Mouse (Mus musculus) frontal cortex, postnatal 25 days (tissue): ENCODE data around the gene Tsacc.
"Not testable (repeated sequence)": the region's sequence is repeated elsewhere in the genome, so short reads cannot be mapped to it uniquely, and the experiment has no call there.

Source experiments
- DNase-seq, 2 experiments: peaks; one replicate each; pipeline ENCODE4 v3.0.0; 2022; ENCODE audit warnings: low spot score in 2 of 2

Gene Tsacc

DNA sequence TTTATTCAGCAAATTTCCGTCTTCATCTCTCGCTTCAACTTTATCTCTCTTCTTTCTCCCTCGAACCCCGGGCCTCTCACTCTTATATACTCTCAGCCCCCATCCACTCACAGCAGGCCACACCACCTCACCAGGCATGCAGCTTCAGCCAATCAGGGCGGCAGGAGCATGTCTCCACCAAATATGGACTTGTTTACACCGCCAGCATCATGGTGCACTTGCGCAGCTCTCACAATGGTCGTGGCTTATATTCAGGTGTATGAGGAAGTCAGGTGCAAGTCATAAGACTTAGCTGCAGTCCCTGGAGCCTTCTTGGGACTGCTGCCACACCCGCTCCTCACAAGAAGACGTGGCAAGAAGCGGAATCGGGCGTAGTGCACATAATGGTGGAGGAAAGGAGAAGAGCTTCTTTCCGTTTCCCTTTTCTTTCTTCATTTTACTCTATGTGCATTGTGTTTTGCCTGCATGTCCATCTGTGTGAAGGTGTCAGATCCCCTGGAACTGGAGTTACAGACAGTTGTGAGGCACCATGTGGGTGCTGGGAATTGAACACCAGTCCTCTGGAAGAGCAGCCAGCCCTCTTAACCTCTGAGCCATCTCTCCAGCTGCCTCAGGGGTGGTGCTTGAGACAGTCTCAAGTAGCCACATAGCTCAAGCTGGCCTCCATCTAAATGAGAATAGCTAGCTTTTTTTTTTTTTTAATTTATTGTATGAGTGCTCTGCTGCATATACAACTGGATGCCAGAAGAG, 11.8 kb downstream of the Tsacc start:
- not testable (repeated sequence) for DNase-seq

DNA sequence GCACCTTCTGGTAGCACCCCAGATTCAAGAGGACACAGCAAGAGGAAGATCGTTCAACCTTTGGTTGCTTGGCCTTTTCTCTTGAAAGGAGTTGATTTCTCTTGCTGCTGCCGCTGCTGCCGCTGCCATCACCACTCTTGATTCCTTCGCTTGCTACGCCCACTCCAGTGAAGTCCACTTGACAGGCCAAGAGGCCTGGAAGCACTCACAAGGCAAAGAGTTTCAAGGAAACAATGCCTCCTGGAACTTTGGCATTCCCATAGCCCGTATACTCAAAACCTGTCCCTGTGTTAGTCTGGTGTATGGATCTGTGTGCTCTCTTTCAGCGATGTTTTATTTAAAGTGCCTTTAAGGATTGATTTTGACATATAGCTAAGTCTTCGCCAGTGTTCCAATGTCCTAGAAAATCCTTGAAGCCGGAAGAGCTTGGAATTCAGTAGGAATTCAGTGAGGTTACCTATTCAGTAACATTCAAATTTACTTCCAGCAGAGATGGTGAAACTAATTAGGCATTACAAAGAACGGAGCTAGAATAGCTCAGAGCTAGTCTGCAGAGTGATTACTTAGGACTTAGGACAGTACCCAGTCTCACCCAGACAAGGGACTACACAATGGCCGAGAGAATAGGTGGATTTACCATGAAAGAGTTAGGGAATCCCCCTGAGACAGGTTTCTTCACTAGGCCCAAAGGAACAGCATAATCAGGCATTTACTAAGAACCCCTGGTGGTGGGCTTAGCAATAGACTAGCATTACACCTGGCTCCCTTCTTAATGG, 15.5 kb downstream of the Tsacc start:
- DNase-seq: not testable (repeated sequence)

DNA sequence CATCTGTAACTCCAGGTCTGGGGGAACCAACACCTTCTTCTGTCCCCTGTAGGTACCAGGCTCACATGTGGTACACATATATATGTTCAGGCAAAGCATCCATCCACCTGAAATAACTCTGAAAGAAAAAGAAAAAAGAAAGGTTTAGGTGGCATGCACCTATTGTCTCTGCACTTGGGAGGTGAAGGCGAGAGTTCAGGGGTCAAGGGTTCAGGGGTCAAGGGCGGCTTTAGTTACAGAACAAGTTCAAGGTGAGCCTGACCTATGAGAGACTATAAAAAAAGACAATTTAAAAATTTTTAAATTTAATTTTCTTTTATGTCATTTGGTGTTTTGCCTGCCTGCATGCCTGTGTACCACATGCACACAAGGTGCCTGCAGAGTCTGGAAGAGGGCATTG, 16.8 kb downstream of the Tsacc start:
- no peak for DNase-seq

DNA sequence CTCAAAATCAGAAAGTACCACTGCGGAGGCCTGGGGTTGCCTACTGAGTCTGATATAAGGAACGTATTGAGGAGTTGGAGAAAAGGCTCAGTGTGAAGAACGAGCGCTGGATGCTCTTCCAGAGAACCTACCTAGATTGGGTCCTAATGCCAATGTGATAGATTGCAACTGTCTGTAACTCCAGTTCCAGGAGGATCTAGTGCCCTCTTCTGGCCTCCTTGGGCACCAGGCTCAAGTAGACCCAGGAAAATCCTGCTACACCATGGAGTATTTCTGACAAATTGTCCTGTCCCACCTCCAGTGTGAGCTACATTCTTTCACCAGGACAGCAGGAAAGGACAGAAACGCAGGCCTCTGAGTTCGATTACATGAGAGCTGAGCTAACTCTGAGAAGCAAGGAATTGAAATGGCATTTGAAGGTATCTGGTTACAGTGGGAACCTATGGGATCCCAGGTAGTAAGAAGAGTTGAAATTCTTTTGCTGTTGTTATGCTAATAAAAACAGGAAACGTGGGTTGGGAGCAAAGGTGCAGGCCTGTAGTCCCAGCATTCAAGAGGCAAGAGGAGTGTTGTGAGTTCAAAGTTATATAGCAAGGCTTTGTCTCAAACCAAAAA, 20.2 kb downstream of the Tsacc start:
- no peak for DNase-seq

DNA sequence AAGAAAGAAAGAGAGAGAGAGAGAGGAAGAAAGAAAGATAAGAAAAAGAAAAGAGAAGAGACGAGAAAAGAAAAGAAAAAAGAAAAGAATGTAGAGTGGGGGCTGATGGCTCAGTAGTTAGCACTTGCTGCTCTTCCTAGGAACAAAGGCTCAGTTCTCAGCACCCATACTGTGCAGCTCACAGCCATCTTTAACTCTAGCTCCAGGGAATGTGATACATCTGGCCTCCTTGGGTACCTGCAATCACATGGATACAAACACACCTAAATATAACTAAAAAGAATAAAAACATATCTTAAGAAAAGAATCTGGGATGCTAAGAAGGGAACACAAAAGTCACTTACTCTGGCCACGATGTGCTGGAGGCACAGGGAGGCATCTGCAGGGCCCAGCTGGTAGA, 20.7 kb downstream of the Tsacc start:
- DNase-seq: no peak

DNA sequence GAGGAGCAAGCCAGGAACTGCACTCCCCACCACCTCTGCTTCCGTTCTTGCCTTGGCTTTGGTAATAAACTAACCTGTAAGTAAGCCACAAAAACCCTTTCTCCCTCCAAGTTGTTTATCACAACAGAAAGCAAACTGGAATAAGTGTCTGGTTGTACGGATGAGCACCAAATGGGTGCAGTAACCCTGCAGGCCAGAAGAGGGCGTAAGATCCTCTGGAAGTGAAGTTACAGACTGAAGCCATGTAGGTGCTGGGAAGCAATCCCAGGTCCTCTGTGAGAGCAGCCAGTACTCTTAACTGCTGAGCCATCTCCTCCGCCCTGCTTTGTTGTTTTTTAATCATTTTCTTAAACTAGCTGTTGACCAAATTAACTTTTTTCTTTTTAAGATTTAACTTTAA, 22.8 kb downstream of the Tsacc start:
- DNase-seq: no peak

DNA sequence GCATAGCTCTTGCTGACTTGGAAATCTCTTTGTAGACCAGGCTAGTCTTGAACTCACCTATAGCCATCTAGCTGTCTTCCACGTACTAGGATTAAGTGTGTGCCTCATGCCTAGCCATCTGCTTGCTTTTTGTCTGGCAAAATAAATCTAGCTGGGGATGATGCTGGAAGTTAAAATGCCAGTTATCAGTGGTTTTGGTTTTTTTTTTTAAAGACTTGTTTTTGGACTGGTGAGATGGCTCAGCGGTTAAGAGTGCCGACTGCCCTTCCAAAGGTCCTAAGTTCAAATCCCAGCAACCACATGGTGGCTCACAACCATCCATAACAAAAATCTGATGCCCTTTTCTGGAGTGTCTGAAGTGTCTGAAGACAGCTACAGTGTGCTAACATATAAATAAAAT, 24.9 kb downstream of the Tsacc start:
- no peak for DNase-seq

DNA sequence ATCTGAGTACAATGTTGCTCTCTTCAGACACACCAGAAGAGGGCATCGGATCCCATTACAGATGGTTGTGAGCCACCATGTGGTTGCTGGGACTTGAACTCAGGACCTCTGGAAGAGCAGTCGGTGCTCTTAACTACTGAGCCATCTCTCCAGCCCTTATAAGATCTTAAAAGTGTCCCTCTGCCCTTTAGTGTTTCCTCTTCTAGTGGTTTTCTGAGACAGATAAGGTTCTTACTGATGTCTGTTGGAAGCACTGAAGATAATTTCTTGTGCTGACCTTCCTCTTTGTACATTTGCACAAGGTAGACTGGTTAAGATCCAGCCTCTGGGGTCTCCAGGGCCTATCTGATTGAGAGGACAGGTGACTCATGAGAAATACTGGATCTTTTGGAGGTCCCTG, 25.5 kb downstream of the Tsacc start:
- not testable (repeated sequence) for DNase-seq

DNA sequence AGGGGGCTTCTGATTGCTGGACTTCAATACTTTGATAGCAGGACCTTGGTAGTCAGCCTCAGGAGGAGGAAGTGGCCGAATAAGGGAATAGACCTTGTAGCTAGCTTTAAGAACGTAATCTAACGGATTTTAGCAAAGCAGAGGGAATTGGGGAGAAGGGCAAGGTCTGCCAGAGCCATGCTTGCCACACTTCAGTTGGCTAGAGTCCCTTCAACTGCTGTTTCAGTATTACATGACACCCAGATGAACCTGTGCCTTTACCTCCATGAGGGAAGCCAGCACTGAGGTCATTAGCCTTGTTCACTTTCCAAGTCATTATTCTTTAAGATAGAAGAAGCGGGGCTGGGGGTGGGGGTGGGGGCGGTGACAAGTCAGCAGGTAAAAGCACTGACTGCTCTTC, 27.8 kb downstream of the Tsacc start:
- DNase-seq: no peak

DNA sequence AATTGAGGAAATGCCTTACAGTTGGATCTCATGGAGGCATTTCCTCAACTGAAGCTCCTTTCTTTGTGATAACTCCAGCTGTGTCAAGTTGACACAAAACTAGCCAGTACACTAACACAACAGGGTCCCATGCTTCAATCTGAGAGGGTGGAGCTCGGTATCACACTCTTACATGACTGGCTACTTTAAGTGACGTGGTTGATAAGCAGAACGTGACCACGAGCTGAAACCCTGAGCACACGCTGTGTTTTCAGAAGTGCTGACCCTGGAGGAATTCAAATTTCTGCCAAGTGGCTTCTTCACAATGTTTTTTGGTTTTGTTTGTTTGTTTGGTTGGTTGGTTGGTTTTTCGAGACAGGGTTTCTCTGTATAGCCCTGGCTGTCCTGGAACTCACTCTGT, 28.8 kb downstream of the Tsacc start:
- not testable (repeated sequence) for DNase-seq

DNA sequence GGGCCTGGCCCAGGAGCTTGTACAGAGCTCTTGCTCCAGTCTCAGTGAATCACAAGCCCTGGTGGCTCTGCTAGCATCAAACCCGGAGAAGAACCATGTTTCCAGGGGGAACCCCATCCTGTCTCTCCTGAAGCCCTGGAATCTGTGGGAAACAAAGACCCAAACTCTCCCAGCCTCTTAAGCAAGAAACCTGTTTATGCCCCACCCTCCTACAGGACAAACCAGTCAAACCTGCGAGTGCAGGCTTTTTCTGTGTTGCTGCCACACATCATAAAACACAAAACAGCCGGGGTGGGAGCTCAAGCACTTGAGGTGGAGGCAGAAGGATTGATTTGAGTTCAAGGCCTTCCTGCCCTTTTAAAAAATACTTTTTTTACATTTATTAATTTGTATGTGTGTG, 34.5 kb downstream of the Tsacc start:
- no peak for DNase-seq

DNA sequence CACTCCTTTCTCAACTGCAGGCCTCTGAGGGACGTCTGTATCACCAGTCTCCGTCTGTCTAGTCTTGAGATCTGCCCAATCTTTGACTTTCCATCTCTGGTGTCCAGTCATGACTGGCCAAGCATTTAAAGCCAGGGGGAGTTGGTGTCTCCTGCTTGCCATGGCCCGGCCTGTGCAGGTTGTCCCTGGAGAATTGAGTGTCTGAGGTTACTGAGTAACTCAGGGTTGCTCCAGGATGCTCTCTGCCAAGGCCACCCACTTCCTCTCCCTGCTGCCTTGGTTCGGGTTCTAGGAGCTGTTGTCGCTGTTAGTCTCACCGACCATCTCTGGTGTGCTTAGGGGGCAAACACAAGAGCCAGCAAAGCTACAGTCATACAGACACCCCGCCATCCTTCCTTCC, 40.4 kb downstream of the Tsacc start:
- DNase-seq: no peak

DNA sequence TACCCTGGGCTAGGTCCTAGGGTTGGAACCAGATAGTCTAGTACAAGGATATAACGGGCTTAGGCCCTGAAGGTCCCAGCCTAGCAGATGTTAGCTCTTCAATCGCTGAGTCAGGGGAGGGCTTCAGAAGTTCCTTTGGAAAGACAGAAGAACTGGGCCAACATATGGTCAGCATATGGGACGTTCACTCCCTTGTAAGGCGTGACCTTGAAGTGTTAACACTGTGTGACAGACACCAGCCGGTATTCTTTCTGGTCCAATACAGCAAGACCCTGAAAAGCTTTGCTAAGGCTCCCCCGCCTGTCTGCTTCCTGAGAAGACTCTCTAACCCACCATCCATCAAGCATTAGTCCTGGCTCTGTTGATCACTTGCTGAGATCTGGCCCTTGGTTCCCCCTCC, 40.8 kb downstream of the Tsacc start:
- no peak for DNase-seq

DNA sequence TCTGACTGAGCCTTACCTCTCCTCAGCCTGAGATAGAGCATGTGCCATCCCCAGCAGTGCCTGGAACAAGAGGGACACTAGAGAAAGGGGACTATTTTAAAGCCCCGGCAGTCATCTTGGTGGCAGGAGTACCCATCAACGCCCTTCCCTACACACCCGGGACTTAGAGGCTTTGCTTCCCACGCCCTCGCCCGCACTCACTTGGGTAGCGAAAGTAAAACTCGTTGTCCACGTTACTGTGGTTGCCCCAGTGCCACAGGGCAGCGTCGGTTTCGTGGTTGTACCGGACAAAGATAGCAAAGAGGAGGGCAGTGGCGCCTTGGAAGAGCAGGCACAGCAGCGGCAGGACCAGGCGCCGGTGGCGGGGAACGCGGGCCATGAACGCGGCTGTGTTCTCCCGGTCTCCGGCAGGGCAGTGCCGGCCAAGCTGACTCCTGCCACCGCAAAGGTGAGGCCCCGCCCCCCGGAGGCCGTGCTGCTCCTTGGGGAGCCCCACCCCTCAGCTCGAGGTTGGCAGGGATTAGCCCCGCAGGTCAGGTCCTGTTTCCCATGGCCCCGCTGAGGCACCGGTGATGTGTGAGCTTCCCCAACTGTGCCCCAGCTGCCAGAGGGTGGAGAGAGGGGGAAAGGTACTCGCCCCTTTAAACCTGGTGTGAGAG, 42.4 kb downstream of the Tsacc start, which contains the start of gene Rhbg:
Rhbg (minus strand) TSS at position 442 of the 659 bp plus-strand sequence.
- no peak for DNase-seq

DNA sequence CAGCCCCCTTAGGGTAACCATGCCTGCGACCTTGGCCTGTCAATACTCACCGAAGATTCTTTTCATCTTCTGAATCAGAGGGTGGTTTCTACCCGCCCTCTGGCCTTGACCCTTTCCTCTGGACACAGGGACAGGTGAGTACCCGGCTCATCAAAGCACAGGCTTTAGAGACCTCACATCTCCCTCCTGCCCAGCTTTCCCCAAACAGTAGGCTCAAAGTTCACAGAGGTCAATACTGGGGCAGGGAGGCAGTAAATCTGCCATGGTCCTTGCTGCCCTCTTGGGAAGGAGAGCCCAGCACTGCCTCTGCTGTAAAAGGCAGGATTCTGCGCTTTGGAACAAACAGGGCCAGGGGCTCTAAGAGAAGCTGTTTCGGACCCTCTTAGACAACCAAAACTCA, 44.1 kb downstream of the Tsacc start:
- DNase-seq: no peak

DNA sequence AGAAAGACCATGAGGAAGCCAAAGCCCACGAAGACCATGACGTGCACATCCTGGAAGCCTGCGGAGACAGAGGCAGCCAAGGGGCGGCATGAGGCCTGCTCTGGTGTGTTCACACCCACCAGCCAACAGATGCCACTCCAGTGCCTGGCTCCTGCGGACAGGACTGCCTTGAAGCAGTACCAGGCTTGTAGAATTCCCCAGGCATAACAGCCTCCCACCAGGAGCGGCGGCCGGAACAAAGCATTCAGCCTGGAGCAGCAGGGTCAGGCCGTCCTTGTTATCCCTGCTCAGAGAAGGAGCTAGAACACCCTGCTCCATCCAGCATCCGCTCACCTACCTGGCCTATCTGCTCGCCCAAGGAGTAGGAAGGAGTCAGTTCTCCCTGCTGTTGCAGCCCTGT, 48.4 kb downstream of the Tsacc start:
- no peak for DNase-seq

DNA sequence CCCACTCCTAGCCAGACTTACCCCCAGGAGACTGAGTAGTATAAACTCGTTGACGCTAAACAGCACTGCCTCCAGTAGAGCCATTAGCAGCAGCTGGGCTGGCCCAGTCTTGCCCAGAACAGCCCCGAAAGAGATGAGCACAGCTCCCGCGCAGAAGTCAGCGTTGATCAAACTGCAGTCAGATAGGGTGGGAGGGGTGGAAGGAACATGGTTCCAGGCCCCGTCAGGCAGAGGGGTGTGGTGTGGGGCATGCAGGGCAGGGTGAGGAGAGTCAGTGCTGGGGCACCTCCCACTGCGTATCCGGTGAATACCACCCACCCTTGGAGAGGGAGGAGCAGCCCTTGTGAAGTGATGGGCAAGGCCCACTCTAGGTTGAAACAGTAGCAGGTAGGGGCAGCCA, 49.1 kb downstream of the Tsacc start:
- DNase-seq: no peak

DNA sequence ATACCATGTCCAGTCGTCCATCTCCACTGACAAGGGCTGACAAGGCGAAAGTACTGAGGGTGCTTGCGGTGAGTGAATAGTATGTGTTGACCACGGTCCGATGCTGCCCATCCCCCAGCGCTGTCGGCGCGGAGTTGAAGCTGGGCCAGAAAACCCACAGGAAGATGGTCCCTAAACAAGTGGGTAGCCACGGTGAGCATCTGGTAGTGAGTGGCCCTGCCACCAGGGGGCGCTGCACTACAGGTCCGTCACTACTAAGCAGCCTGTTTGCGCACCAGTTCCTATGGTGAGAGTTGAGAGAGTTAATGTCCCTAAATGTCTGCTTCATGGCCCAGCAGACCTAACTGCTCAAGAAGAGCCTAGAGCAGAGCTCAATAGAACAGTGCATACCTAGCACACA, 51.0 kb downstream of the Tsacc start:
- peak in 1 of 2 experiments; percentile 73 for DNase-seq

DNA sequence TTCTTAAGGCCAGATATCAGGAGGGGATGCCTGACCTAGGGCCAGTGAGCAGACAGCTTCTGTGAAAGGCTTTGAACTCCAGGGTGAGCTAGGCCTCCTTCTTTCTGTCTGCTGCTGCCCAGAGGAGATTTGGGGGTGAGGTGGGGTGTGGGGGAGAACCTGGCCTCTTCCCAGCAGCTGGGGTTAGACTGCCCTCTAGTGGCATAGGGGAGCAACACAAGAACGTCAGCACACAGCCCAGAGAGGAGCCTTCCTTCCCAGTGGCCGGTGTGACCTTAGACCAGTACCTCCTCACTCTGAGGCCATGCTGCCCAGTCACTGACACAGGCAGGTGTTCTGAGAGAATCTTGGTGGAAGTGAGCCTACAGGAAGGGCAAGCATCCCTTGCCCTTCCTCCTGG, 52.7 kb downstream of the Tsacc start:
- DNase-seq: no peak

DNA sequence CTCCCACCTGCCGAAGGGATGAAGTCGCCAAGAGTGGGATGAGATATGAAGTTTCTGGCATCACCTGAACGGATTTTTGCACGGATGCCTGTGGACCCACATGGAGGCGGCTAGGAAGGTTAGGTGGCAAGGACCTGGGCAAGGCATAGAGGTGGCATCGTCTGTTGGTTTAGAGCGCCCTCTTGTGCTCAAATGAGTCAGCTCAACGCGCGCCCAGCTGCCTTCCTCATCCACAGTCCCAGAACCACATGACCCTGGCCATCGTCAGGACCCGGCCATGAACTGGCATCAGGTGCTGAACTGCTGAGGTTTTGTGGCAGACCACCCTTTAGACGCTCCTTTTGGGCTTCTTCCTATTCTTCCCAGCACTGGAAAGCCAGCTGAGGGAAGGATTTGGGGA, 54.3 kb downstream of the Tsacc start:
- DNase-seq: peak in 1 of 2 experiments; percentile 77

DNA sequence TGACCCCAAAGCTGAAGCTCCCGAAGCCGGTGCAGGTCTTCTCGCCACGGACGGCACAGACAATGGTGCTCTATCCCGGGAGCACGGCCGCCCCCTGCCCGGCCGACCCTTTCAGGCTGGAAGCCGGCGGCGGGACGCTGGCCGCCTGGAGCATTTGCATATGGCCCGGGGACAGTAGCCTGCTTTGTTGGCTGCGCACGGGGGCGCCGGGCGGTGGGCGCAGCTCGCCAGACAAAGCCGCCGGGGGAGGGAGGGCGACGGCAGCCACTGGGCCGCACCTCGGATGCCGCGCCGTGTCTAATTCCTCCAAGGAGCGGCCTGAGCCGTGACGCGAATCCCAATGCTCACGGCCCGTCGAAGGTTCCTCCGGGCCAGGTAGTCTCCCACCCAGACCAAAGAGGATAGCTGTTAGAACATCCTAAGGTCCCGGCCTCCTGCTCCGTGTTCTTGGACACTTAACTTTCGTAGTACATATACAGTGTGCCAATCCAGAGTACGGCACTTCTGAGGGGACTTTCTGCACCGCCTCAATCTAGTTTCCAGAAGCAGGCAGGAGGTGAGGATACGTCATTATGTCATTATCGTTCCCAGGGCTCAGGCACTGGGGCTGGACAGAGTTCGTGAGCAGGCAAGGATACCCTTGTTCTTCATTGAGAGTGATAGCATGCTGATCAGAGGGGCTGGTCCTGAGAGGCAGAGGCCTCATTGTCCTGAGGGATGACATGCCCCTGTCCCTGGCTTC, 55.6 kb downstream of the Tsacc start:
- no peak for DNase-seq

DNA sequence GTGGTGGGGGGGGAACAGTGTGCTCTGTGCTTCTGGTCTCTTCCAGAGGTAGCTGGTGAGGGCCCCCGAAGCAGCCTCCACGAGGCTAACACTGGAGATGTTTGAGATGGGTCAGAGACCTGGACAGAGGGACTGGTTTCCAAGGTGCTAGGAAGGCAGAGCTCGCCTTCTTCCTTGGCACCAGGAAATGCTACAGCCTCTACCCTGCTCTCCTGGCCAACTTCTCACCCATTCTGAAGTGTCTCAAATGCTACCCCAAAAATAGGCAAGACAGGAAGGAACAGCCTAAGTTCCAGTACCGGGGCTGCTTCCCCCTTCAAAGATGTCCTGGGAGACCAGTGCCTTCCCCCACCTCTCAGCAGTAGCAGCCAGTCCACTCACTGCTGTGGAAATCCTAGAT, 57.4 kb downstream of the Tsacc start:
- no peak for DNase-seq
